Mouse (Mus musculus): Measurements from ENCODE around the gene Zfp768. TPM values are rescaled to one million over a fixed set of nuclear protein-coding genes. Genes with fewer than 3 reads are reported as not detected.
"Not testable (repeated sequence)": the region's sequence is repeated elsewhere in the genome, so short reads cannot be mapped to it uniquely, and the experiment has no call there.

The Zfp768 gene
- polyA plus RNA-seq, 1 experiment from 2014 or later, result 3.3 TPM

- not testable (repeated sequence) for H3K27ac ChIP-seq (ENCODE audit: low read depth, low read length); H3K4me1 ChIP-seq (ENCODE audit: control insufficient read depth, insufficient read depth, low read length); ATAC-seq (ENCODE audit: low read depth); H3K9me3 ChIP-seq (ENCODE audit: control insufficient read depth, low read length); H3K27me3 ChIP-seq (ENCODE audit: control insufficient read depth, insufficient read depth, low read length); H3K4me3 ChIP-seq (ENCODE audit: low read depth, low read length); H3K36me3 ChIP-seq (ENCODE audit: control insufficient read depth, insufficient read depth, low read length); H3K9ac ChIP-seq (replicated peaks; ENCODE audit: low read depth, low read length); H3K4me2 ChIP-seq (ENCODE audit: low read depth, low read length)
- 92% methylated on average over 4 of the region's 4 CpGs for WGBS
Measured at GRCm38 (mm10) chr7:127385560-127385959, 40.2 kb upstream of the Zfp768 start.

- no peak overlapping the region for H3K27ac ChIP-seq (ENCODE audit: low read depth, low read length)
- ATAC-seq (ENCODE audit: low read depth), result no peak
- WGBS, result 83% methylated on average over 6 of the region's 6 CpGs
Measured at GRCm38 (mm10) chr7:127378310-127378921, 33.0 kb upstream of the Zfp768 start.

GRCm38 (mm10) chr7:127375271-127376245 is 30.2 kb upstream of the Zfp768 start, which contains the start of gene Zfp747:
TSS of gene Zfp747 (minus strand) at chr7:127376050.
- Histone ChIP-seq H3K4me2 (ENCODE audit: low read depth, low read length) (peak within 1 kb of the TSS; percentile 70), H3K4me3 (ENCODE audit: low read depth, low read length) (peak within 1 kb of the TSS; percentile 68), H3K27ac (ENCODE audit: low read depth, low read length) (peak within 1 kb of the TSS; percentile 62), H3K9ac (replicated peaks; ENCODE audit: low read depth, low read length) (peak within 1 kb of the TSS; percentile 68)
- H3K27me3 ChIP-seq (ENCODE audit: control insufficient read depth, insufficient read depth, low read length); H3K36me3 ChIP-seq (ENCODE audit: control insufficient read depth, insufficient read depth, low read length); H3K9me3 ChIP-seq (ENCODE audit: control insufficient read depth, low read length); H3K4me1 ChIP-seq (ENCODE audit: control insufficient read depth, insufficient read depth, low read length): not testable (repeated sequence)
- peak; percentile 91 for ATAC-seq (ENCODE audit: low read depth)
- WGBS, result 3% methylated on average over 49 of the region's 49 CpGs

More at GRCm38 (mm10) chr7:127378310-127378921, 33.0 kb upstream of the Zfp768 start:
- Histone ChIP-seq H3K9me3 (ENCODE audit: control insufficient read depth, low read length) (no peaks in the 10 kb centered on the region), H3K4me1 (ENCODE audit: control insufficient read depth, insufficient read depth, low read length) (no peaks in the 10 kb centered on the region), H3K36me3 (ENCODE audit: control insufficient read depth, insufficient read depth, low read length) (no peaks in the 10 kb centered on the region), H3K27me3 (ENCODE audit: control insufficient read depth, insufficient read depth, low read length) (no peaks in the 10 kb centered on the region), H3K9ac (replicated peaks; ENCODE audit: low read depth, low read length) (no peak overlapping the region), H3K4me3 (ENCODE audit: low read depth, low read length) (no peak overlapping the region), H3K4me2 (ENCODE audit: low read depth, low read length) (no peak overlapping the region)

- H3K27ac ChIP-seq (ENCODE audit: low read depth, low read length); H3K9me3 ChIP-seq (ENCODE audit: control insufficient read depth, low read length); H3K36me3 ChIP-seq (ENCODE audit: control insufficient read depth, insufficient read depth, low read length); H3K4me1 ChIP-seq (ENCODE audit: control insufficient read depth, insufficient read depth, low read length); H3K27me3 ChIP-seq (ENCODE audit: control insufficient read depth, insufficient read depth, low read length); H3K4me3 ChIP-seq (ENCODE audit: low read depth, low read length); H3K9ac ChIP-seq (replicated peaks; ENCODE audit: low read depth, low read length); H3K4me2 ChIP-seq (ENCODE audit: low read depth, low read length); ATAC-seq (ENCODE audit: low read depth): not testable (repeated sequence)
- WGBS, result 80% methylated on average over 3 of the region's 3 CpGs
Measured at GRCm38 (mm10) chr7:127371870-127372269, 26.5 kb upstream of the Zfp768 start.

GRCm38 (mm10) chr7:127371213-127371612 is 25.8 kb upstream of the Zfp768 start:
- no peaks in the 10 kb centered on the region for H3K9me3 ChIP-seq (ENCODE audit: control insufficient read depth, low read length)
- no peaks in the 10 kb centered on the region for H3K4me1 ChIP-seq (ENCODE audit: control insufficient read depth, insufficient read depth, low read length)
- ATAC-seq (ENCODE audit: low read depth), result no peak
- 90% methylated on average over 2 of the region's 2 CpGs for WGBS
- no peak overlapping the region for H3K27ac ChIP-seq (ENCODE audit: low read depth, low read length)
- H3K27me3 ChIP-seq (ENCODE audit: control insufficient read depth, insufficient read depth, low read length), result no peaks in the 10 kb centered on the region
- no peak overlapping the region for H3K4me3 ChIP-seq (ENCODE audit: low read depth, low read length)
- no peak overlapping the region for H3K4me2 ChIP-seq (ENCODE audit: low read depth, low read length)
- no peak overlapping the region for H3K9ac ChIP-seq (replicated peaks; ENCODE audit: low read depth, low read length)
- no peaks in the 10 kb centered on the region for H3K36me3 ChIP-seq (ENCODE audit: control insufficient read depth, insufficient read depth, low read length)

- H3K27me3 ChIP-seq (ENCODE audit: control insufficient read depth, insufficient read depth, low read length), result no peaks in the 10 kb centered on the region
- no peaks in the 10 kb centered on the region for H3K36me3 ChIP-seq (ENCODE audit: control insufficient read depth, insufficient read depth, low read length)
- no peak overlapping the region for H3K9ac ChIP-seq (replicated peaks; ENCODE audit: low read depth, low read length)
- ATAC-seq (ENCODE audit: low read depth), result no peak
- no peaks in the 10 kb centered on the region for H3K9me3 ChIP-seq (ENCODE audit: control insufficient read depth, low read length)
- H3K4me3 ChIP-seq (ENCODE audit: low read depth, low read length), result no peak overlapping the region
- WGBS, result 94% methylated on average over 3 of the region's 3 CpGs
- no peak overlapping the region for H3K4me2 ChIP-seq (ENCODE audit: low read depth, low read length)
- no peak overlapping the region for H3K27ac ChIP-seq (ENCODE audit: low read depth, low read length)
- H3K4me1 ChIP-seq (ENCODE audit: control insufficient read depth, insufficient read depth, low read length), result peaks cover 6% of the 10 kb centered on the region; the same call in 1 of the 2 replicates
Measured at GRCm38 (mm10) chr7:127366249-127366648, 20.9 kb upstream of the Zfp768 start.

GRCm38 (mm10) chr7:127364166-127364565 is 18.8 kb upstream of the Zfp768 start:
- Histone ChIP-seq H3K9me3 (ENCODE audit: control insufficient read depth, low read length) (no peaks in the 10 kb centered on the region), H3K4me3 (ENCODE audit: low read depth, low read length) (peak overlapping the region; percentile 30; the same call in 1 of the 2 replicates), H3K36me3 (ENCODE audit: control insufficient read depth, insufficient read depth, low read length) (no peaks in the 10 kb centered on the region), H3K4me1 (ENCODE audit: control insufficient read depth, insufficient read depth, low read length) (peaks cover 6% of the 10 kb centered on the region; the same call in 1 of the 2 replicates), H3K27me3 (ENCODE audit: control insufficient read depth, insufficient read depth, low read length) (no peaks in the 10 kb centered on the region), H3K9ac (replicated peaks; ENCODE audit: low read depth, low read length) (peak overlapping the region; percentile 56; the same call in 1 of the 2 replicates), H3K27ac (ENCODE audit: low read depth, low read length) (no peak overlapping the region), H3K4me2 (ENCODE audit: low read depth, low read length) (peak overlapping the region; percentile 66; the same call in 1 of the 2 replicates)
- WGBS, result 62% methylated on average over 4 of the region's 4 CpGs
- no peak for ATAC-seq (ENCODE audit: low read depth)

GRCm38 (mm10) chr7:127363475-127363921 is 18.1 kb upstream of the Zfp768 start:
- peak overlapping the region; percentile 66 for H3K4me2 ChIP-seq (ENCODE audit: low read depth, low read length)
- H3K9ac ChIP-seq (replicated peaks; ENCODE audit: low read depth, low read length), result peak overlapping the region; percentile 56
- ATAC-seq (ENCODE audit: low read depth), result peak; percentile 46; the same call in 1 of the 2 replicates
- peaks cover 6% of the 10 kb centered on the region; the same call in 1 of the 2 replicates for H3K4me1 ChIP-seq (ENCODE audit: control insufficient read depth, insufficient read depth, low read length)
- H3K4me3 ChIP-seq (ENCODE audit: low read depth, low read length), result peak overlapping the region; percentile 30
- H3K36me3 ChIP-seq (ENCODE audit: control insufficient read depth, insufficient read depth, low read length), result no peaks in the 10 kb centered on the region
- H3K27ac ChIP-seq (ENCODE audit: low read depth, low read length), result no peak overlapping the region
- WGBS, result under 1% methylated on average over 24 of the region's 24 CpGs
- no peaks in the 10 kb centered on the region for H3K27me3 ChIP-seq (ENCODE audit: control insufficient read depth, insufficient read depth, low read length)
- H3K9me3 ChIP-seq (ENCODE audit: control insufficient read depth, low read length), result no peaks in the 10 kb centered on the region

GRCm38 (mm10) chr7:127362418-127362817 is 17.0 kb upstream of the Zfp768 start:
- H3K4me2 ChIP-seq (ENCODE audit: low read depth, low read length); H3K9ac ChIP-seq (replicated peaks; ENCODE audit: low read depth, low read length); H3K27ac ChIP-seq (ENCODE audit: low read depth, low read length); ATAC-seq (ENCODE audit: low read depth); H3K4me3 ChIP-seq (ENCODE audit: low read depth, low read length); H3K36me3 ChIP-seq (ENCODE audit: control insufficient read depth, insufficient read depth, low read length); H3K27me3 ChIP-seq (ENCODE audit: control insufficient read depth, insufficient read depth, low read length); H3K4me1 ChIP-seq (ENCODE audit: control insufficient read depth, insufficient read depth, low read length); H3K9me3 ChIP-seq (ENCODE audit: control insufficient read depth, low read length): not testable (repeated sequence)
- WGBS, result 18% methylated on average over 13 of the region's 13 CpGs
